Mouse (Mus musculus): ENCODE measurements around the gene Txnrd2.

- TF ChIP-seq EP300 (IDR thresholded peaks at IDR 0.05) (no peak), CTCF (IDR thresholded peaks at IDR 0.05) (no peak)
These were observed 44.4 kb upstream of the Txnrd2 start for GRCm38 (mm10) chr16:18381621-18382258.

All from lung, postnatal 0 days (tissue).